8 mouse cellular contexts compared by ENCODE assay signal in genomic region chr10:18910898-18911297, GRCm38 (mm10).
DNase-seq lines count a peak whose midpoint lies in the region; ATAC-seq and TF ChIP-seq lines count a peak whose summit lies in the region.
"Had no signal": no experiment of that assay in that cellular context is flagged by ENCODE, and none has a peak within 500 bp of the region (broad histone marks: within the 10 kb centered on the region; RNA-seq: fewer than 3 reads in every experiment).

No protein-coding gene starts in this region.

- DNase-seq in layer of hippocampus, adult 2 months (ENCODE audit: low spot score in 2 of 2), result peak in 1 of 2 experiments; percentile 31
- no peak for DNase-seq in layer of hippocampus, postnatal 36 days
- peak; percentile 45 for DNase-seq in ES-E14 (ENCODE audit: low read depth, low spot score)
- peak; percentile 55 for DNase-seq in brain, adult 2 months (ENCODE audit: low read depth, low spot score)
- peak; percentile 18 for DNase-seq in kidney, adult 11 months
- DNase-seq in lung, postnatal 0 days (ENCODE audit: low spot score), result peak; percentile 57
- DNase-seq in thymus, postnatal 10 days (ENCODE audit: low spot score in 2 of 2), result peak; percentile 60 to 80

- no peak overlapping the region for H3K4me2 ChIP-seq in lung, postnatal 0 days (replicated peaks; ENCODE audit: low read depth, low read length)

- WGBS in lung, postnatal 0 days, result 9% methylated on average over 2 of the region's 2 CpGs

- H3K27ac ChIP-seq in layer of hippocampus, adult 2 months, result no peak overlapping the region
- H3K27ac ChIP-seq in ES-E14 (ENCODE audit: insufficient read depth, low read depth, low read length, poor library complexity, severe bottlenecking), result no peak overlapping the region
- H3K27ac ChIP-seq in lung, postnatal 0 days (ENCODE audit: low read length), result no peak overlapping the region
- H3K27ac ChIP-seq: macrophage had no signal

- H3K27me3 ChIP-seq in lung, postnatal 0 days (replicated peaks; ENCODE audit: insufficient read depth, low read length), result no peaks in the 10 kb centered on the region

- no peak overlapping the region for H3K9ac ChIP-seq in ES-E14 (ENCODE audit: insufficient read depth, low read depth, low read length, poor library complexity, severe bottlenecking)
- no peak overlapping the region for H3K9ac ChIP-seq in lung, postnatal 0 days (replicated peaks; ENCODE audit: low read depth)

- no peak overlapping the region for H3K4me3 ChIP-seq in layer of hippocampus, adult 2 months
- H3K4me3 ChIP-seq in ES-E14 (ENCODE audit: insufficient read depth in 1 of 2, low read depth in 1 of 2, low read length in 2 of 2, poor library complexity in 1 of 2, severe bottlenecking in 1 of 2), result no peak overlapping the region
- no peak overlapping the region for H3K4me3 ChIP-seq in lung, postnatal 0 days (ENCODE audit: low read depth, low read length)

- in situ Hi-C loops in ES-E14 (cut with MboI; ENCODE audit: low sequenced_read_pairs in 2 of 2, unreplicated experiment in 2 of 2), result loop anchor here in 1 of 2 experiments (25.0 kb wide), 1 partner anchor 149 kb away; no protein-coding TSS in a partner anchor

- ATAC-seq in lung, postnatal 0 days, result no peak

- H3K36me3 ChIP-seq in ES-E14 (ENCODE audit: control insufficient read depth, insufficient read depth, low read length, poor library complexity, severe bottlenecking), result no peaks in the 10 kb centered on the region
- H3K36me3 ChIP-seq in lung, postnatal 0 days (ENCODE audit: insufficient read depth, low read length), result no peaks in the 10 kb centered on the region

- peak; percentile 70 for TF ChIP-seq CTCF in layer of hippocampus, adult 2 months (conservative IDR thresholded peaks at IDR 0.05)
- TF ChIP-seq CTCF in lung, postnatal 0 days (IDR thresholded peaks at IDR 0.05), result peak; percentile 71

- no peak for TF ChIP-seq EP300 in lung, postnatal 0 days (IDR thresholded peaks at IDR 0.05)

- no peaks in the 10 kb centered on the region for H3K4me1 ChIP-seq in ES-E14 (ENCODE audit: control insufficient read depth in 2 of 2, insufficient read depth in 2 of 2, low read length in 2 of 2, poor library complexity in 1 of 2)
- no peaks in the 10 kb centered on the region for H3K4me1 ChIP-seq in lung, postnatal 0 days (ENCODE audit: insufficient read depth, low read depth, low read length)

- H3K9me3 ChIP-seq in ES-E14 (ENCODE audit: control insufficient read depth, insufficient read depth, low read depth, low read length), result no peaks in the 10 kb centered on the region
- no peaks in the 10 kb centered on the region for H3K9me3 ChIP-seq in lung, postnatal 0 days (ENCODE audit: low read length)

TF ChIP-seq in ES-E14, 5 proteins besides CTCF, POLR2A, EP300 and RAD21:
- no peak for TF ChIP-seq ZNF384 (IDR thresholded peaks at IDR 0.05; ENCODE audit: low read depth, low read length)
- peak; percentile 71; the same call in 1 of the 2 replicates for TF ChIP-seq ZC3H11A (IDR thresholded peaks at IDR 0.05; ENCODE audit: borderline replicate concordance, low read depth, low read length)
TF ChIP-seq in ES-E14: peak in this region for 1.

Comparison
In these comparisons a context has a peak if more than half of its experiments do, and no peak if none do; other contexts are left out.
1. DNase-seq: peak in ES-E14 (single experiment), brain, adult 2 months (single experiment), kidney, adult 11 months (single experiment), lung, postnatal 0 days (single experiment) and thymus, postnatal 10 days (2 of 2); none in layer of hippocampus, postnatal 36 days (0 of 2).